Mouse (Mus musculus): Measurements from ENCODE around the gene Smbd1. TPM values are rescaled to one million over a fixed set of nuclear protein-coding genes. Genes with fewer than 3 reads are reported as not detected.
A peak's percentile ranks its signal among the peaks of the same experiment; 100 is the strongest.

Smbd1 gene
- 0.95 and 2.1 TPM in 2 replicates for polyA plus RNA-seq (2015; fragmentation: Nextera tagmentation; extraction: Ambion mirVana)

- no peaks in the 10 kb centered on the region for H3K9me3 ChIP-seq (ENCODE audit: control insufficient read depth, low read length)
- H3K27me3 ChIP-seq (replicated peaks; ENCODE audit: control insufficient read depth, insufficient read depth, low read length), result no peaks in the 10 kb centered on the region
- H3K36me3 ChIP-seq (ENCODE audit: control insufficient read depth, insufficient read depth, low read length), result no peaks in the 10 kb centered on the region
- H3K4me3 ChIP-seq (ENCODE audit: low read length), result no peak within 1 kb of the TSS
- peak; percentile 37; the same call in 1 of the 2 replicates for ATAC-seq
- H3K9ac ChIP-seq (ENCODE audit: low read depth, low read length), result no peak within 1 kb of the TSS
- H3K4me1 ChIP-seq (ENCODE audit: control insufficient read depth, insufficient read depth, low read length), result peaks cover 14% of the 10 kb centered on the region; the same call in 1 of the 2 replicates
- H3K27ac ChIP-seq (ENCODE audit: low read length), result no peak within 1 kb of the TSS
- 85% methylated on average over 4 of the region's 4 CpGs for WGBS
- H3K4me2 ChIP-seq (ENCODE audit: low read depth, low read length), result no peak within 1 kb of the TSS
These were observed at the start of gene Smbd1 for GRCm38 (mm10) chr16:32810321-32810720. Gene Smbd1, minus strand, starts transcription at chr16:32810477.

GRCm38 (mm10) chr16:32858771-32859636, 48.7 kb upstream of the Smbd1 start:
- H3K9ac ChIP-seq (ENCODE audit: low read depth, low read length), result peak overlapping the region; percentile 25; the same call in 1 of the 2 replicates
- ATAC-seq, result peak; percentile 85

GRCm38 (mm10) chr16:32858356-32858755, 48.1 kb upstream of the Smbd1 start:
- Histone ChIP-seq H3K4me3 (ENCODE audit: low read length) (no peak overlapping the region), H3K27me3 (replicated peaks; ENCODE audit: control insufficient read depth, insufficient read depth, low read length) (no peaks in the 10 kb centered on the region), H3K4me2 (ENCODE audit: low read depth, low read length) (no peak overlapping the region), H3K9ac (ENCODE audit: low read depth, low read length) (peak overlapping the region; percentile 25; the same call in 1 of the 2 replicates), H3K9me3 (ENCODE audit: control insufficient read depth, low read length) (no peaks in the 10 kb centered on the region), H3K36me3 (ENCODE audit: control insufficient read depth, insufficient read depth, low read length) (0 out of 2 replicates have a peak, but pooled peaks cover 3% of the 10 kb centered on the region), H3K27ac (ENCODE audit: low read length) (peak overlapping the region; percentile 74), H3K4me1 (ENCODE audit: control insufficient read depth, insufficient read depth, low read length) (peaks cover 16% of the 10 kb centered on the region)
- peak; percentile 43 for ATAC-seq
- WGBS, result 45% methylated on average over 4 of the region's 4 CpGs

More at GRCm38 (mm10) chr16:32858771-32859636, 48.7 kb upstream of the Smbd1 start:
- Histone ChIP-seq H3K36me3 (ENCODE audit: control insufficient read depth, insufficient read depth, low read length) (0 out of 2 replicates have a peak, but pooled peaks cover 3% of the 10 kb centered on the region), H3K27ac (ENCODE audit: low read length) (peak overlapping the region; percentile 74), H3K4me2 (ENCODE audit: low read depth, low read length) (no peak overlapping the region), H3K4me1 (ENCODE audit: control insufficient read depth, insufficient read depth, low read length) (peaks cover 16% of the 10 kb centered on the region), H3K4me3 (ENCODE audit: low read length) (no peak overlapping the region), H3K9me3 (ENCODE audit: control insufficient read depth, low read length) (no peaks in the 10 kb centered on the region), H3K27me3 (replicated peaks; ENCODE audit: control insufficient read depth, insufficient read depth, low read length) (no peaks in the 10 kb centered on the region)
- WGBS, result 47% methylated on average over 12 of the region's 12 CpGs

GRCm38 (mm10) chr16:32856751-32857150, 46.5 kb upstream of the Smbd1 start:
- Histone ChIP-seq H3K9ac (ENCODE audit: low read depth, low read length) (no peak overlapping the region), H3K27me3 (replicated peaks; ENCODE audit: control insufficient read depth, insufficient read depth, low read length) (no peaks in the 10 kb centered on the region), H3K9me3 (ENCODE audit: control insufficient read depth, low read length) (no peaks in the 10 kb centered on the region), H3K4me2 (ENCODE audit: low read depth, low read length) (no peak overlapping the region), H3K36me3 (ENCODE audit: control insufficient read depth, insufficient read depth, low read length) (0 out of 2 replicates have a peak, but pooled peaks cover 3% of the 10 kb centered on the region), H3K4me3 (ENCODE audit: low read length) (no peak overlapping the region), H3K27ac (ENCODE audit: low read length) (no peak overlapping the region), H3K4me1 (ENCODE audit: control insufficient read depth, insufficient read depth, low read length) (peaks cover 16% of the 10 kb centered on the region)
- WGBS, result 88% methylated on average over 3 of the region's 3 CpGs
- no peak for ATAC-seq

GRCm38 (mm10) chr16:32854050-32854571, 43.8 kb upstream of the Smbd1 start:
- Histone ChIP-seq H3K36me3 (ENCODE audit: control insufficient read depth, insufficient read depth, low read length) (0 out of 2 replicates have a peak, but pooled peaks cover 3% of the 10 kb centered on the region), H3K9ac (ENCODE audit: low read depth, low read length) (no peak overlapping the region), H3K27me3 (replicated peaks; ENCODE audit: control insufficient read depth, insufficient read depth, low read length) (no peaks in the 10 kb centered on the region), H3K9me3 (ENCODE audit: control insufficient read depth, low read length) (no peaks in the 10 kb centered on the region), H3K27ac (ENCODE audit: low read length) (peak overlapping the region; percentile 14; the same call in 1 of the 2 replicates), H3K4me2 (ENCODE audit: low read depth, low read length) (no peak overlapping the region), H3K4me1 (ENCODE audit: control insufficient read depth, insufficient read depth, low read length) (peaks cover 9% of the 10 kb centered on the region), H3K4me3 (ENCODE audit: low read length) (no peak overlapping the region)
- ATAC-seq, result no peak
- 69% methylated on average over 2 of the region's 2 CpGs for WGBS

- H3K9ac ChIP-seq (ENCODE audit: low read depth, low read length), result no peak overlapping the region
- H3K4me1 ChIP-seq (ENCODE audit: control insufficient read depth, insufficient read depth, low read length), result peaks cover 4% of the 10 kb centered on the region
- H3K4me3 ChIP-seq (ENCODE audit: low read length), result no peak overlapping the region
- 0 out of 2 replicates have a peak overlapping the region, but pooled peaks have one; percentile 14 for H3K27ac ChIP-seq (ENCODE audit: low read length)
- WGBS, result 74% methylated on average over 13 of the region's 13 CpGs
- H3K36me3 ChIP-seq (ENCODE audit: control insufficient read depth, insufficient read depth, low read length), result 0 out of 2 replicates have a peak, but pooled peaks cover 3% of the 10 kb centered on the region
- H3K9me3 ChIP-seq (ENCODE audit: control insufficient read depth, low read length), result no peaks in the 10 kb centered on the region
- no peak for ATAC-seq
- H3K4me2 ChIP-seq (ENCODE audit: low read depth, low read length), result no peak overlapping the region
- H3K27me3 ChIP-seq (replicated peaks; ENCODE audit: control insufficient read depth, insufficient read depth, low read length), result no peaks in the 10 kb centered on the region
These were observed 43.3 kb upstream of the Smbd1 start for GRCm38 (mm10) chr16:32853492-32854049.

- H3K9me3 ChIP-seq (ENCODE audit: control insufficient read depth, low read length), result no peaks in the 10 kb centered on the region
- H3K36me3 ChIP-seq (ENCODE audit: control insufficient read depth, insufficient read depth, low read length), result peaks cover 9% of the 10 kb centered on the region; the same call in 1 of the 2 replicates
- no peak overlapping the region for H3K4me2 ChIP-seq (ENCODE audit: low read depth, low read length)
- peak overlapping the region; percentile 57; the same call in 1 of the 2 replicates for H3K27ac ChIP-seq (ENCODE audit: low read length)
- WGBS, result 79% methylated on average over 11 of the region's 11 CpGs
- H3K27me3 ChIP-seq (replicated peaks; ENCODE audit: control insufficient read depth, insufficient read depth, low read length), result no peaks in the 10 kb centered on the region
- no peaks in the 10 kb centered on the region for H3K4me1 ChIP-seq (ENCODE audit: control insufficient read depth, insufficient read depth, low read length)
- no peak overlapping the region for H3K4me3 ChIP-seq (ENCODE audit: low read length)
- no peak overlapping the region for H3K9ac ChIP-seq (ENCODE audit: low read depth, low read length)
- ATAC-seq, result peak; percentile 94
These were observed 39.0 kb upstream of the Smbd1 start for GRCm38 (mm10) chr16:32849042-32849830.

GRCm38 (mm10) chr16:32847103-32847502, 36.8 kb upstream of the Smbd1 start:
- Histone ChIP-seq H3K4me3 (ENCODE audit: low read length) (no peak overlapping the region), H3K36me3 (ENCODE audit: control insufficient read depth, insufficient read depth, low read length) (peaks cover 15% of the 10 kb centered on the region; the same call in 1 of the 2 replicates), H3K9me3 (ENCODE audit: control insufficient read depth, low read length) (no peaks in the 10 kb centered on the region), H3K9ac (ENCODE audit: low read depth, low read length) (no peak overlapping the region), H3K4me2 (ENCODE audit: low read depth, low read length) (no peak overlapping the region), H3K4me1 (ENCODE audit: control insufficient read depth, insufficient read depth, low read length) (no peaks in the 10 kb centered on the region), H3K27me3 (replicated peaks; ENCODE audit: control insufficient read depth, insufficient read depth, low read length) (no peaks in the 10 kb centered on the region), H3K27ac (ENCODE audit: low read length) (no peak overlapping the region)
- 95% methylated on average over 11 of the region's 11 CpGs for WGBS
- no peak for ATAC-seq
